Mouse (Mus musculus) adrenal gland, postnatal 36 days (tissue): ENCODE measurements around the gene Rftn2. TPM values are rescaled to one million over a fixed set of nuclear protein-coding genes. Genes with fewer than 3 reads are reported as not detected.
"Not testable (repeated sequence)": the region's sequence is repeated elsewhere in the genome, so short reads cannot be mapped to it uniquely, and the experiment has no call there.

Source experiments
- DNase-seq, 2 experiments: peaks; one replicate each; pipeline ENCODE4 v3.0.0; 2021; ENCODE audit warnings: mixed read lengths in 1 of 2
- total RNA-seq, 2 experiments: library from RNA; stranded (reverse); gene quantifications; 2 replicates each; pipeline ENCODE4 v1.2.3; 2021

The Rftn2 gene
- total RNA-seq, 2 experiments from 2014 or later = 18.2 to 21.9 TPM

DNA sequence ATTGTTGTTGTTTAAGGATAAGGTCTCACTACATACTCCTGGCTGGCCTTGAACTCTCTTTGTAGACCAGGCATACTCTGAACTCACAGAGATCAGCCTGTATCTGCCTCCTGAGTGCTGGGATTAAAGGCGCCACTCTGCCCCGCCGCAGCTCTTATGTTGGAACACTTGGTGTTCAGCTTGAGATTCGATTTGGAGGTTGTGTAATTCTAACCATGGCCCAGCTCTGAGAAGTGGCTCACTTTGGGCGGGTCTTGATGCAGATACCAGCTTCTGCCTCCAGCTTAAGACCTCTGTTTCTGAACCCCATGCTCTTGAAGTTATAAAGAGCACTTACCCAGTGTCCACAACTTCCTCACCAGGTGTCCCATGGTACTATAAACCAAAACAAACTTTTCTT, 96.9 kb downstream of the Rftn2 start:
- DNase-seq = peak in 1 of 2 experiments; percentile 18

DNA sequence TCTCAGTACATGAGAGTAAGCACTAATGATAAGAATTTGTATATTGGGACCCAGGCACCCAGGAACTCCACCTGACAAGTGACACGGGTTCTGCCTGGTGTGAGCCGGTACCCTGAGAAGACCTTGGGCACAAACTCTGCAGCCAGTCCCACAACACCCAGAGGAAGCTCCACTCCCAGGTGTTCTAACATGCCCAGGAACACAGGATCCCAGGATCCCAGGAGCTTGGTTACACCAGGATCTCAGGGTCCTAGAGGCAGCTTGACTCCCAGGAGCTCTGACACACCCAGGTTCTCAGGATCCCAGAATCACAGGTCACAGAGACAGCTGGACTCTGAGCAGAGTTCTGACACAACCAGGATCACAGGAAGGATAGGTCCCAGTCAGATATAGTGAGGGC, 102.4 kb downstream of the Rftn2 start:
- not testable (repeated sequence) for DNase-seq

DNA sequence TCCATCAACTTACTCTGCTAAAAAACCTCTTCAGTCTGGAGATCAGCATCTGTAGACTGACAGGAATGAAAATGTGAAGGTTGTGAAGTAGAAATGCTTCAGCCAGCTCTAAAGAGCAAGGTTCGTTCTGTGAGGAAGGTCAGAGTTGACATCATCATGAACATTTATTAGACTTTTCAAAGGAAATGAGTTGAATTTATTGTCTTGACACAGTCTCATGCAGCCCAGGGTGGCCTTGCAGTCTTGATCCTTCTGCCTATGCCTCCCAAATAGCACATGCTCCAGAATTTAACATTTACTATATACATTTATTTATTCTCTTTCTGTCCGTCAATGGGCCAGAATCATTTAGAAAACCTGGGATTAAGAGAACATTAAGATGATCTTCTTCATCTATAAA, 103.0 kb downstream of the Rftn2 start:
- DNase-seq = peak; percentile 56 to 59

DNA sequence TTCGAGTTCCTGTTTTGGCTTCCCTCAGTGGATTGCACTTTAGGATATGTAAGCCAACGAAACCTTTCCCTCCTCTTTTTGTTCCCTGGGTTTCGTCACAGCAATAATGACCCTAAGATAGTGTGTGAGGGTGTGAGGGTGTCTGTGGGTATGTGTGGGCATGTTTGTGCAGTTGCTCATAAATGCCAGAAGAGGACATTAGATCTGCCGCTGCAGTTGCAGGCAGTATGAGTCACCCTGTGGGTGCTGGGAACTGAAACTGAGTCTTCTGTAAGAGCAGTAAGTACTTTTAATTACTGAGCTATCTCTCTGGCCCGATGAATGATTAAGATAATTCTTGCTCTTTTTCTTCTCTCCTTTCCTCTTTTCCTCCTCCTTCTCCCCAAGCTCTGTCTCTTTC, 103.5 kb downstream of the Rftn2 start:
- peak; percentile 58 to 69 for DNase-seq

Other genes with a start within 250 kb of the Rftn2 start
- 100 to 1,000 TPM; 139 to 141 TPM for gene Sf3b1, start 199.3 kb downstream of the Rftn2 start, total RNA-seq
- 100 to 1,000 TPM; 142 to 168 TPM for gene Coq10b, start 174.0 kb downstream of the Rftn2 start, total RNA-seq
- gene Hspe1, start 138.7 kb downstream of the Rftn2 start, total RNA-seq = 100 to 1,000 TPM; 769 to 795 TPM
- gene Hspd1, start 138.5 kb downstream of the Rftn2 start, total RNA-seq = 1,000 to 10,000 TPM; 1,397 to 1,482 TPM
- 100 to 1,000 TPM; 311 to 394 TPM for gene Mob4, start 95.6 kb downstream of the Rftn2 start, total RNA-seq
- gene Mars2, start 10.4 kb upstream of the Rftn2 start, total RNA-seq = 1 to 10 TPM; 6.9 to 8.9 TPM
- under 1 TPM in 1 of 2 experiments, not detected in 1; 0.33 TPM for gene Boll, start 136.7 kb upstream of the Rftn2 start, total RNA-seq
- 1 to 10 TPM; 4.1 to 4.8 TPM for gene Plcl1, start 179.1 kb upstream of the Rftn2 start, total RNA-seq